ENCODE assay signal across 1 mouse cellular context in the genomic region with DNA sequence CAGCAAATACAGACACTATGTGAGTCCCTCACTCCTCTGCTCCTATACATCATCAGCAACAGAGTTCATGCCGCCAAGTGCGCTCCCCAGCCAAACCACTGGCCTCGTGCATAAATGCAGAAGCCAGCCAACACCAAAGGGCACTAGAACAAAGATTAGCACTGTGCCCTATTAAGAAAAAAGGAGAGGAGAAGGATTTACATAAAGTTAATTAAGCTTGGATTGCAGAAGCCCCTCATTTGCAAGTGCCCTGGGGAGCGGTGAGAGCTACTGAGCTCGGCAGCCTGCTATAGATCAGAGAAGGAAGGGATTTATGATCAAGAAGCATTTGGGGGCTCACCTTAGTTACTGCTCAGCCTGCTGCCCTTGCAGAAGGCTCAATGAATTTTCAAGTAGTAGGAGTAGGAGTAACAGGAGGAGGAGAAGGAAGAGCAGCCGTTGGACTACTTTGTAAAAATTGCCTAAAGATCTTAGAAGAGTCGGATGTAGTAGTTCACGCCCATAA.
TF ChIP-seq lines count a peak whose summit lies in the region.

No protein-coding gene starts in this region.

TF ChIP-seq in CH12.LX, 34 proteins besides CTCF, POLR2A, EP300 and RAD21:
- TF ChIP-seq SMC3 (IDR thresholded peaks at IDR 0.05; ENCODE audit: low read depth, low read length): no peak
- TF ChIP-seq ZC3H11A (IDR thresholded peaks at IDR 0.05; ENCODE audit: low read depth, low read length): no peak
- TF ChIP-seq MAFK (IDR thresholded peaks at IDR 0.05; ENCODE audit: insufficient replicate concordance, low read length): no peak
- TF ChIP-seq NRF1 (IDR thresholded peaks at IDR 0.05; ENCODE audit: low read depth, low read length): no peak
- no peak for TF ChIP-seq USF2 (conservative IDR thresholded peaks at IDR 0.05; ENCODE audit: low read depth, low read length)
- no peak for TF ChIP-seq TBP (conservative IDR thresholded peaks at IDR 0.05; ENCODE audit: low read depth, low read length)
- TF ChIP-seq ZKSCAN1 (IDR thresholded peaks at IDR 0.05; ENCODE audit: borderline replicate concordance, low read depth, low read length): no peak
TF ChIP-seq in CH12.LX: peak in this region for 0.
